Mouse (Mus musculus): ENCODE measurements around the gene Ilf2.

DNA sequence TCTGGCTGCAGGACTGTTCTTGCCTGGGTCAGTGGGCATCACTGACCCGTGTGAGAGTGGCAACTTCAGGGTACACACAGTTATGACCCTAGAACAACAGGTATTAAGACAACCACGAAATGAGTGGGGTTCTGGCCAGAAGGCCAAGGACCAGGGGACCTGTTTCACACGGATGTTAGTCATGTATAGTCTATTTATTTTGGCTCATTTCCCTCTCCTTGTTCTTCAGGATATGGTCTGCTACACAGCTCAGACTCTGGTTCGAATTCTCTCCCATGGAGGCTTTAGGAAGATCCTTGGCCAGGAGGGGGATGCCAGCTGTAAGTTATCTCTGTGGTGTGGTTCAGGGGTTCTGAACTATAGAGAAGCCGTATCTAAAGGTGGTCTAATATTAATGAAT is 11.1 kb downstream of the Ilf2 start:
- TF ChIP-seq CTCF (IDR thresholded peaks at IDR 0.05; ENCODE audit: borderline replicate concordance, extremely low read depth, insufficient read depth, insufficient read length), result no peak
- TF ChIP-seq POLR2A (IDR thresholded peaks at IDR 0.05; ENCODE audit: borderline replicate concordance, extremely low read depth, insufficient read depth, insufficient read length, poor library complexity, severe bottlenecking), result no peak
